Mouse (Mus musculus): ENCODE measurements around the gene Ywhah.
A peak's percentile ranks its signal among the peaks of the same experiment; 100 is the strongest.

Gene Ywhah

DNA sequence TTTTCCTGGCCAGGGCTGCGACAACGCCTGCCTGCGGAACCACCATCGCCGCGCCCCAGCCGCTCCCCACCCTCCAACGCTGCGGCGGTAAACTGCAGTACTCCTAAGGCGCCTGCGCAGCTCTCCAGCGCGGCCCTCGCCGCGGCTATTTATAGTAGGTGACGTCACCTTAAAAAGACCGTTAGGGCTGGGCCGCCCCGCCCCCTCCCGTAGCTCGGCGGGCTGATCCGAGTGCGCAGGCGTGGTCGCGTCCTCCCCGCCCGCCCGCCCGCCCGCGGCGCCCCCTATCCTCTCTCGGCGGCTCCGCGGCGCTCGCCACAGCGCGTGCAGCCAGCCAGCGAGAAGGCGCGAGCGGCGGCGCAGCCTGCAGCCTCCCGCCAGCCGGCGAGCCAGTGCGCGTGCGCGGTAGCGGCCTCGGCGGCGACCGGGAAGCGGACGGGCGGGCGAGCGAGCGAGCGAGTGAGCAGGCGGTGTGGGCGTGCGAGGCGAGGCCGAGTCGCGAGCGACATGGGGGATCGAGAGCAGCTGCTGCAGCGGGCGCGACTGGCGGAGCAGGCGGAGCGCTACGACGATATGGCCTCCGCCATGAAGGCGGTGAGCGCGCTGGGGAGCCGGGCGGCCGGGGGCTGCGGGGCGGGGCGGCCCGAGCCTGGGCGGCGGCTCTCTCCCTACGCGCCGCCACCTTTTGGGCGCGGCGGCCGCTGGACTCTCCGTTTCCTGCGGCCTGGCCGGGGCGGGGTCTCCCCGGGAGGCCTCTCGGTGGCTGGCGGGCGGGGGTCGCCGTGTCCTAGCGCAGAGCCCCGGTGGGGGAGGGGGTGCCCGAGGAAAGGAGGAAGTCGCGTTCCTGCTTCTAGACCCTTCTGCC is at the start of gene Ywhah:
TSS of gene Ywhah (plus strand) at position 256 of the 865 bp plus-strand sequence.
- DNase-seq: peak; percentile 97 to 98

GRCm38 (mm10) chr5:32976541-32976940 is 42.1 kb upstream of the Ywhah start:
- no peak for DNase-seq

DNA sequence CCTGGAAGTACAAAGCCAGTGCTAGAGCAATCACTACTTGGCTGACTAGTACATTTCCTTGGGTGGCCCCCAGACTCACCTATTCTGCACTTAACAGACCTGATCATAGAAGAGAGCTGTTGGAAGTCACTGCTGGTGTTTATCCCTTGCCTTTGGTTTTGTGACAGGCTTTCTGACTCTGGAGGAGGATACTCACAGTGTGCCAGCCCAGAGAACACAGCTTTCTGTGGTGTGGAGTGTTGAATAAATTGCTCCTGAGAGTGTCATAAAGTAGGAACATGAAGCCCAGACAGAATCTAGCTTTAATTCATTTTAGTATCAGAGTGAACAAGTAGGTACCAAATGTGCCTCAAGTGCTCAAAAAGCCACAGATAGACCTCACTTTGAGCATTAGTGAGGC is 41.4 kb upstream of the Ywhah start:
- no peak for DNase-seq

GRCm38 (mm10) chr5:32985379-32985778 is 33.2 kb upstream of the Ywhah start:
- DNase-seq: no peak

DNA sequence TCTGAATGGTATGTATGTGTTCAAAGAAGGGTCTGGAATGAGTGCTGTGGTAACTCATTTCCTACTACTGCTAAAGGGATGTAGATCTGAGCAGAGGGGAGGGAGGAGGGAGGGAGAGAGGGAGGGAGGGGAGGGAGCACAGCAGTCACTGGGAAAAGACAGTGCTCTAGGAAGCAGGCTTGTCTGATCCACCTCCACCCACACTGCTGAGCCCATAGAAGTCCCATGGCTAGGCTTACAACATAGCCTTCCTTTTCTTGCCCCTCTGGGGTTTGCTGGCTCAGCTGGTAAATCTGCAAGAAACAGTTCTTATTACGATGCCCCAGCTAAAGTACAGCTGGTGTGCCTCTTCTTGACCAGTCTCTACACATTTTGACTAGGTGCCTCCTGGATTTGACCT is 30.7 kb upstream of the Ywhah start:
- DNase-seq: no peak

- no peak for DNase-seq
Observed at GRCm38 (mm10) chr5:32989959-32990640, 28.5 kb upstream of the Ywhah start.

GRCm38 (mm10) chr5:32991152-32991551 is 27.5 kb upstream of the Ywhah start:
- peak; percentile 15 to 27 for DNase-seq

DNA sequence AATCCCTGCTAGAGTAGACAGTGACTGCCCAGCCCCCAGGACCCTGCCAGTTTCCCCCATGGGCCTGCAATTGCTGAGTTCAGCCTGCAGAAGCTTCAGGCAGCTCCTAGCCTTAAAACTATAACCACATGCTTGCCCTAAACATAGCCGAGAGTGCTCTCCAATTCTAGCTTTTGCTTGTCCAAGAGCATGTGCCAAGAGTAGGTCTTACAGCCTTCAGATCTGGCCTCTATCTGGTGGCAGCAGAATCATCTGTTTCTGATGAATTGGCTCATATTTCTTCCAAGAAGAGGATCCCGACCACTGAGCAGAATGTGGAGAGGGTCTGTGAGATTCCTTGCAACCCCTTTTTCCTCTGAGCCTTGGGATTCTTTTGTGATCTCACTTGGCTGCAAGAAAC is 24.1 kb upstream of the Ywhah start:
- no peak for DNase-seq

DNA sequence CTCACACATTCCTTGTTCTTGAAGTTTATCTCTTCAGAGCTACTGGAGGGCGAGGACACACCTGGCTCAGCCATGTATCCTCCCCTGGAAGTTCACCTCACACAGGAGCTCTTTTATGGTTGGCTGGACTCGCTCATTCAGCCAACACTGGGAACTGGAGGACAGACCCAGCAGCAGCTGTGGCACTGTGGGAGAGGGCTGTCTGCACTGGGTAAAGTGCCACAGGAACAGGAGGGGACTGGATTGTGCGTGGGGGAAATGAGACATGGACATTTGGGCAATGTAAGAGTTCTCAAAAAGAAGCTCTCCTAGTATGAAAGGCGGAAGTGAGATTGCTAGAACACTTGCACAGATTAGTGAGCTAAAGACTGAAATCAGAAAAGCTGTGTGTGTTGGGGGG is 22.9 kb upstream of the Ywhah start:
- DNase-seq: no peak

- DNase-seq: no peak
Observed at GRCm38 (mm10) chr5:32996560-32996959, 22.1 kb upstream of the Ywhah start.

DNA sequence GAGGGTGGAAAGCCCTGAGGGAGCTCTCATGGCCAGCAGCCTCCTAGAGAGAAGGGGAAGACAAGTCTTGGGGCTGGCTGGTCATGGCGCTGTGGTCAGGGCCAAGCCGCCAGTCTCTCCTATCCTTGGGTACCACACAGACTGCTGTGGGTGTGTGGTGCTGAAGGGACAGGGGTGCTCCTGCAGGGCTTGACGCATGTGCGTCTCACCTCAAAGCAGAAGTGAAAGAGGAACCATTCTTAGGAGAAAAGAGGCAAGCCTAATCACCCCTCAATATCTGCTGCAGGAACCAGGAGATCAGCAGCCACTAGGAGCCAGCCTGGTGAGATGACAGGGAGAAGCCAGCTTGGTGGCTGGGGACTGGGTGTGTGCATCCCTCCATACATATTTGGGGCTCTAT is 20.9 kb upstream of the Ywhah start:
- peak in 1 of 2 experiments; percentile 30 for DNase-seq

- DNase-seq: peak; percentile 80 to 84
Observed at GRCm38 (mm10) chr5:32998783-32999182, 19.8 kb upstream of the Ywhah start.

DNA sequence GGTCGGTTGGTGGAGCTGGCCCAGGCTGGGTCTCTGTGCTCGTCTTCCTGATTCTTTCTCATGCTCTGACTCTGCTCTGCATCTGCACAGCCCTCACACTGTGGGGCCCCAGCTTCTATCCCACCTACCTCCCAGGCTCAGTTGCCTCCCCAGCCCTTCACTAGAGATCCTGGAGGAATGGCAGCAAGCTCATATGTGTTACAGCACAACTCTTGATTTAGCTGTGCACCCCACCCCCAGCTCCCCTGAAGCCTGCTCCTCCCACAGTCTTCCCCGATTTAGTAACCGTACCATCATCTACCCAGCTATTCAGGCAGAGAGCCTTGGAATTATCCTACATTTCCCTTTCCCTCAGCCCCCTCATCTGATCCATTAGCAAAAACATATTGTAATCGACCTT is 17.5 kb upstream of the Ywhah start:
- DNase-seq: no peak

DNA sequence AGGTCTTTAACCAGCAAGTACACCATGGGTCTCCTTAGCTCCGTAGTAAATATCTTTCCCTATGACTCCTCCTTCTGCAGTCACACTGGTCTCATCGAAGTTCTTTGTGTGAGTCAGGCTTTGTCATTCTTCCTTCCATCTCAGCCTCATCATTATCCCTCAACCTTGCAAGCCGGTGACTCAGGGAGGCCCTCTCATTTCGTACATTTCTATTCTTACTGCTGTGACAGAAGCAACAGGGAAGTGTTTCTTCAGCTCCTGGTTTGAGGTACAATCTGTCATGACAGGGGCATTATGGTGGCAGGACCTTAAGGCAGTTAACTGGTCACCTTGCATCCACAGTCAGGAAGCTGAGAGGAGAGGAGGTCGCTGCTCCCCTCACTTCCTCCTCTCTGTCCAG is 15.8 kb upstream of the Ywhah start:
- no peak for DNase-seq

DNA sequence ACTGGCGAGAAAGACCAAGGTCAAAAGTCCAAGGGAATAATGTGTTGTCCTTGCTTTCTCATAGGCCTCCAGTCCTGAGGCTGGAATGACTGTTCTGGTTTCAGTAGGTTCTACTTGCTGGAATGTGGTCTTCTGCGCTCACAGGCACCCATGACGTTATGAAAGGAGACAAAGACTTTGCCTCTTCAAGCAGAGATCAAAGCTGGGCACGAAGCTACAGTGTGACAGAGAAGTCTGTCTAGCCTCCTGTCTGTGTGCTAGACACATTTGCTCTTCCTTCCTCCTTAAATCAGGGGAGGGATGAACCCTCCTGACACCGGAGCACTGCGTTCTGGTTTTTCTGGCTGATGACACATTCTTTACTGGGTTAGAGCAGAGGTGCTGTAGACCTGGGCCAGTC is 15.1 kb upstream of the Ywhah start:
- peak; percentile 31 to 47 for DNase-seq

DNA sequence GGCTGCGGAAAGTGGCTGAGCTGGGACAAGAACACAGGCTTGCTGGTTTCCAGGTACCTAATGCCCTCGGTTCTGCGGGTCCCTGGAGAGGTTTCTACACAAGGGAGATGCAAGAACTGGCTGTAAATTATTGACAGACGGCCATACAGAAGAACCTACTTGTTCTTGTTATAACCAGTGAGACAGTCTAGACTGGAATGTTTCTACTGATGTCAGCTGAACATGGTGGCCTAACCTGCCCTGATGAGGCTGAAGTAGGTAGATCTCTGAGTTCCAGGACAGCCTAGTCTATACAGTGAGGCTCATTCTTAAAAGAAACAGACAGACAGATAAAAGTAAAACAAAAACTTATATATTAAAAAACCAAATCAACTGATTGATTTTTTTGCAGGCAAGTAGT is 14.5 kb upstream of the Ywhah start:
- peak in 1 of 2 experiments; percentile 46 for DNase-seq

- DNase-seq: no peak
Observed at GRCm38 (mm10) chr5:33005442-33006145, 13.0 kb upstream of the Ywhah start.

DNA sequence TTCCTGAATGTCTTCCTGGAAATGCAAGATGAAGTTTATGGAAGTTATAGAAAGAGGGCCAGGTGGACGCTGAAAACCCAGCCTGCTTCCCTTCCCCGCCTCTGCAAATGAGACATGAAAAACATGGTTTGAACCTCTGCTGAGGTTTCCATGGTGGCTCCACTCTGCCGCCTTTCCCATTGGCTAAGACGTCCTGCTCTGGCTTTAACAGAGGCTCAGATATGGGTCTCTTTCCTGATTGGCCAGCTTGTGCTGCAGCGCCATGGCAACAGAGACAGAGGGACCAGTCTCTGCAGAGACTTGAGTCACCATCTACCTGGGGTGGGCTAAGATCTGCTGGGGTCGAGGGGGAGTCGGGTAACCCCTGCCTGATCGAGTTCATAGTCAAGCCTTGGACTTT is 11.9 kb upstream of the Ywhah start:
- no peak for DNase-seq

GRCm38 (mm10) chr5:33007371-33007770 is 11.2 kb upstream of the Ywhah start:
- no peak for DNase-seq

DNA sequence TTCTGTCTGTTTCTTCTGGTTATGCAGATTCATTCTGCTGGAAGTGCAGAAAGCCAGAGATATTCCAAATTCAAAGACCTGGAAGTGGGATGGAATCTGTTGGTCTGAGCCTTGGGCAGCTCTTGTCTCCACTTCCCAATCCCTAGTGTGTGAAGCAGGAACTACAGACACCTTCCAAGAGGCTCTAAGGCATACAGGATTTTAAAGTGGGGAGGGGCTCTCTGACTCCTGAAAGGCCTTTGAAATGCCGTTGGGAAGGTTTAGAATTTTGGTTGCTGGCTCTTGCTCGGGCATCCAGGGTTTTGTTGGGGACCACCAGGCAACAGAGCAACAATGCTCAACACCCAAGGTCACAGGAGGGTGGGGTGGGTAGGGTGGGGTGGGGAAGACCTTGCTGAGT is 9.3 kb upstream of the Ywhah start:
- no peak for DNase-seq

DNA sequence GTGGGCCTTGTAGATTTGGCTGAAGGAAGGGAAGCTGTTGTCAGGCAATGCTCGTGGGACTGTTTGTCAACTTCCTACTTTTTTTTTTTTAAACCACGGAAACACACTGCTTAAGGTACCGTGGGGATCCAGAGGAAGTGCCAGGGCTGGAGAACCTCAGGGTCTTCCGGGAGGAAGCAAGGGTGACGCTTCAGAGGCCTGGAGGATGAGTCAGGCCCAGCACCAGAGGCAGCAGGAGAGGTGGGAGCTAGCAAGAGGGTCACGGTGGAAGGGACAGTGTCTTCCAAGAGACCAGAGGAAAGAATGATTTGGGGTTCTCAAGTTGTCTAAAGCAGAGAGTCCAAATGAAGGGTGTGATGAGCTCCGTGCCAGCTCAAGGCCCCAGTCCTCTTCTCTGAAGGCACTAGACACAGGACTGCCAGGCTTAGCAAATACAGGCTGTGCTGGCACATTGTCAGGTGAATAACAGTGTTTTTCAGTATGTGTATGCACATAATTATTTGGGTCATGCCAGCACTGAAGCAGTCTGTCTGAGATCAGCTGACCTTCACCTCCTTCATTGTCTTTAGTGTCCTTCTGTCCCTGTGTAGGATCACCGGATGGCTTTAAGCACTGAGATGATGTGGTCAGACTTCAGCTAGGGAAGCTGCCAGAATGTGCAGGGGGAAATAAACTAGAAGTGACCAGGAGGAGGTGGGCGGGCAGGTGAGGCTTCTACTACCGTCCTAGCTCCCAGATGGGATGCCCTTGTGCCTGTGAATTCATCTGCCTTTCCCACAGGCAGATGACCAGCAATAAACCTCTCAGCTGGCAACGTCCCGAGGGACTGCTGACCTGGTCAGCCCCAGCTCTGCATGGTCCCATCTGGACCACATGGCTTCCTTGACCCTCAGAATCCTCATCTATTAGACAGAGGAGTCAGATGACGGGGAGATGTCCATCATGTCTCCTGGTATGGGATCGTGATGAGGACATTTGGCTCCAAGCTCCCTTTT is 8.5 kb upstream of the Ywhah start:
- peak; percentile 33 to 50 for DNase-seq

Measured in kidney, postnatal 36 days (tissue).